Mouse (Mus musculus) layer of hippocampus, adult 9-10 months (tissue): ENCODE data around the gene Secisbp2.

Experiments
- DNase-seq: peaks from one replicate; pipeline ENCODE4 v3.0.0; 2022; ENCODE audit warnings: low spot score

Gene Secisbp2

GRCm38 (mm10) chr13:51685290-51685966, 33.9 kb downstream of the Secisbp2 start:
- DNase-seq = no peak

GRCm38 (mm10) chr13:51686966-51687365, 35.5 kb downstream of the Secisbp2 start:
- DNase-seq = no peak

- DNase-seq = no peak
Measured at GRCm38 (mm10) chr13:51688688-51689087, 37.2 kb downstream of the Secisbp2 start.

- no peak for DNase-seq
Measured at GRCm38 (mm10) chr13:51696481-51696880, 45.0 kb downstream of the Secisbp2 start.

GRCm38 (mm10) chr13:51697455-51697854, 46.0 kb downstream of the Secisbp2 start:
- no peak for DNase-seq

- no peak for DNase-seq
Measured at GRCm38 (mm10) chr13:51697897-51698296, 46.4 kb downstream of the Secisbp2 start.

GRCm38 (mm10) chr13:51698318-51698717, 46.8 kb downstream of the Secisbp2 start:
- DNase-seq = no peak

- DNase-seq = no peak
Measured at GRCm38 (mm10) chr13:51703893-51704292, 52.4 kb downstream of the Secisbp2 start.

GRCm38 (mm10) chr13:51705882-51706854, 54.7 kb downstream of the Secisbp2 start:
- DNase-seq = no peak

GRCm38 (mm10) chr13:51710738-51711137, 59.2 kb downstream of the Secisbp2 start:
- DNase-seq = no peak

- no peak for DNase-seq
Measured at GRCm38 (mm10) chr13:51712022-51712421, 60.5 kb downstream of the Secisbp2 start.

- DNase-seq = no peak
Measured at GRCm38 (mm10) chr13:51716350-51717263, 65.1 kb downstream of the Secisbp2 start.

GRCm38 (mm10) chr13:51719256-51719655, 67.8 kb downstream of the Secisbp2 start:
- no peak for DNase-seq

GRCm38 (mm10) chr13:51720556-51720955, 69.1 kb downstream of the Secisbp2 start:
- no peak for DNase-seq

- DNase-seq = no peak
Measured at GRCm38 (mm10) chr13:51723114-51723513, 71.6 kb downstream of the Secisbp2 start.

GRCm38 (mm10) chr13:51724566-51724965, 73.1 kb downstream of the Secisbp2 start:
- DNase-seq = no peak

- DNase-seq = no peak
Measured at GRCm38 (mm10) chr13:51725446-51725845, 73.9 kb downstream of the Secisbp2 start.

- DNase-seq = no peak
Measured at GRCm38 (mm10) chr13:51725926-51726574, 74.6 kb downstream of the Secisbp2 start.

GRCm38 (mm10) chr13:51727364-51727763, 75.9 kb downstream of the Secisbp2 start:
- no peak for DNase-seq

GRCm38 (mm10) chr13:51729887-51730361, 78.4 kb downstream of the Secisbp2 start:
- no peak for DNase-seq

GRCm38 (mm10) chr13:51731474-51731873, 80.0 kb downstream of the Secisbp2 start:
- DNase-seq = no peak
